Mouse (Mus musculus): ENCODE data around the gene Mmp11. TPM values are rescaled to one million over a fixed set of nuclear protein-coding genes. Genes with fewer than 3 reads are reported as not detected.

Gene Mmp11
- polyA plus RNA-seq, 1 experiment, result 7.5 TPM

DNA sequence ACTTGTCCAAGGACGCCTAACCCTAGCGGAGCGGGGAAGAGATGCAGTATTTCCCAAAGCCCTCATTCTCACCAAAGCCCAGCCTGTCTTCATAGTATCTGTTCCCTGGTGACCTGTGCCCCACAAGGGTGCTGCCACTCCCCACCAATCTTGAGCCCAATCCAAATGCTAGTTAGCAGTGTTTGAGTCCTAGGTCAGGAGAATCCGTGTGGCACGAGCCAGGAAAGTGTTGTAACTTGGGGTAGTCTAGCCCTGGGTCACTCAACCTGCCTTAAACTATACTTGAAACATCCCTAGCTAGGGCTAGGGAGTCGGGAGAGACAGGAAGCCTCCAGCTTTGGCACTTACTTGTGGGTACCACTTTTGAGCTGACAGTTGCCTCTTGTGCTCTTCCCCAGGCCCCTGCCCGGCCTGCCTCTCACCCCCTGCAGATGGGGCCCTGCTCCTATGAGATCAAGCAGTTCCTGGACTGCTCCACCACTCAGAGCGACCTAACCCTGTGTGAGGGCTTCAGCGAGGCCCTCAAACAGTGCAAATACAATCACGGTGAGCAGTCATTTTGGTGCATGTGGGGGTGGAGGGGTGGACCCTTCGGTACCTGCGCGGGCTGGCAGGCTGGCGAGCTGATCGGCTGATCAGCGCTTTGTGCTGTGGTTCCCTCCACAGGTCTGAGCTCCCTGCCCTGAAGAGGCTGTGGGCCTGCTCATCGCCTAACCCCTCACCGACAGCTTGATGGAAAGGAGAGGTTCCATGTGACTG is 792 bp upstream of the Mmp11 start:
- Histone ChIP-seq H3K4me1 (ENCODE audit: control insufficient read depth, insufficient read depth, insufficient read length, low read length) (peaks cover 16% of the 10 kb centered on the region), H3K27ac (ENCODE audit: insufficient read depth, low read depth, low read length) (no peak overlapping the region), H3K4me3 (ENCODE audit: low read depth, low read length) (peak overlapping the region; percentile 25), H3K36me3 (ENCODE audit: control insufficient read depth, insufficient read depth, low read length) (peaks cover 4% of the 10 kb centered on the region), H3K27me3 (ENCODE audit: control insufficient read depth, insufficient read depth, low read length) (0 out of 2 replicates have a peak, but pooled peaks cover 2% of the 10 kb centered on the region)
- WGBS, result 62% methylated on average over 18 of the region's 18 CpGs
- no peak for TF ChIP-seq POLR2A (IDR thresholded peaks at IDR 0.05; ENCODE audit: low read depth, low read length)
- TF ChIP-seq CTCF (IDR thresholded peaks at IDR 0.05; ENCODE audit: extremely low read depth, insufficient read length, insufficient replicate concordance, low read depth, low read length), result no peak

GRCm38 (mm10) chr10:75934991-75935390 is 1.3 kb downstream of the Mmp11 start:
- Histone ChIP-seq H3K4me1 (ENCODE audit: control insufficient read depth, insufficient read depth, insufficient read length, low read length) (peaks cover 19% of the 10 kb centered on the region), H3K27ac (ENCODE audit: insufficient read depth, low read depth, low read length) (no peak overlapping the region), H3K36me3 (ENCODE audit: control insufficient read depth, insufficient read depth, low read length) (peaks cover 4% of the 10 kb centered on the region), H3K4me3 (ENCODE audit: low read depth, low read length) (no peak overlapping the region), H3K27me3 (ENCODE audit: control insufficient read depth, insufficient read depth, low read length) (peaks cover 18% of the 10 kb centered on the region)
- 52% methylated on average over 1 of the region's 1 CpGs for WGBS
- TF ChIP-seq CTCF (IDR thresholded peaks at IDR 0.05; ENCODE audit: extremely low read depth, insufficient read length, insufficient replicate concordance, low read depth, low read length), result no peak
- TF ChIP-seq POLR2A (IDR thresholded peaks at IDR 0.05; ENCODE audit: low read depth, low read length), result no peak

DNA sequence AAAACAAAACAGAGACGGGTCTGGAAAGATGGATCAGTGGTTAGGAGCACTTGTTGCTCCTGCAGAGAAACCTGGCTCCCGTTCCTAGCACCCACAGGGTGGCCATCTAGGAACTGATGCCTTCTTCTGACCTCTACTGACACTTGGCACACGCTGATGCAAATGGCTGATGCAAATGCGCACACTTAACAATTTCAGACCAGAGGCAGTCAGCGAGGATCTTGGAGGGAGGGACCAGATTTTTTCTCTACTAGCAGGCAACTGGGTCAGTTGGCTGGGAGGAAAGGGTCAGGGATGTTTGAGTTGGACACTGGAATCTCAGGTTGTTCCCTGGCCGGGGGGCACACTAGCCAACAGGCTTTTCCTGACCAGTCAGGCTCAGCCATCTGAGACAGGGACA is 3.4 kb downstream of the Mmp11 start, which contains the start of gene Chchd10:
Chchd10 (plus strand) TSS at position 240 of the 400 bp plus-strand sequence.
- H3K27me3 ChIP-seq (ENCODE audit: control insufficient read depth, insufficient read depth, low read length), result peaks cover 19% of the 10 kb centered on the region
- H3K36me3 ChIP-seq (ENCODE audit: control insufficient read depth, insufficient read depth, low read length), result no peaks in the 10 kb centered on the region
- H3K4me3 ChIP-seq (ENCODE audit: low read depth, low read length), result peak within 1 kb of the TSS; percentile 66
- peaks cover 19% of the 10 kb centered on the region for H3K4me1 ChIP-seq (ENCODE audit: control insufficient read depth, insufficient read depth, insufficient read length, low read length)
- TF ChIP-seq POLR2A (IDR thresholded peaks at IDR 0.05; ENCODE audit: low read depth, low read length), result no peak
- TF ChIP-seq CTCF (IDR thresholded peaks at IDR 0.05; ENCODE audit: extremely low read depth, insufficient read length, insufficient replicate concordance, low read depth, low read length), result no peak
- 78% methylated on average over 6 of the region's 6 CpGs for WGBS
- no peak within 1 kb of the TSS for H3K27ac ChIP-seq (ENCODE audit: insufficient read depth, low read depth, low read length)

DNA sequence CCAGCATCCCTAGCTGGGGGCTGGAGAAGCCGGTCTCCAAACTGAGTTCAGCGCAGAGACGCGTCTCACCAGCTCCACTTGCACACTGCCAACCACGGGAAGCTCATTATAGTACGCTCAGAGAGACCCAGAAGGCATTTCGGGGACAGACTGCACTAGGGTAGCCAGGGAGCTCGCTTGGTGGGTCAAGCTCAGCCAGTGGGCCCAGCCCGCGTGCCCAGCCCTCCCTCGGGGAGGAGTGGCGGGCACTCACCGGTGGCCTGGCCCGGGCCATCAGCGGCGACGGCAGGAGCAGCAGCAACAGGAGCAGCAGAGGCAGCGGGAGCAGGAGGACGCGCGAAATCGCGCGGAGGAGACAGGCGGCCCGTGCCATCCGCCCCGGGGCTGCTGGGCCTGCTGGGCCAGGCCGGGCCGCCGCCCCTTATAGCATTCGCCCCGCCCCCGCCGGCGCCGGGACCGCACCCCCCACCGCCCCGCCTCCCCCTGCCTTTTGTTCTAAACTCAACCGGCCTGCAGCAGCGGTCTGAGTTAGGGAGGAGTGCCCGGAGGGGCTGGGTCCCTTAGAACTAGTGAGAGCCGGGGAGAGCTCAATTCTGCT is 4.1 kb downstream of the Mmp11 start:
- Histone ChIP-seq H3K4me1 (ENCODE audit: control insufficient read depth, insufficient read depth, insufficient read length, low read length) (peaks cover 15% of the 10 kb centered on the region), H3K4me3 (ENCODE audit: low read depth, low read length) (peak overlapping the region; percentile 66), H3K27me3 (ENCODE audit: control insufficient read depth, insufficient read depth, low read length) (peaks cover 19% of the 10 kb centered on the region), H3K27ac (ENCODE audit: insufficient read depth, low read depth, low read length) (no peak overlapping the region), H3K36me3 (ENCODE audit: control insufficient read depth, insufficient read depth, low read length) (no peaks in the 10 kb centered on the region)
- 6% methylated on average over 44 of the region's 44 CpGs for WGBS
- TF ChIP-seq POLR2A (IDR thresholded peaks at IDR 0.05; ENCODE audit: low read depth, low read length) (peak; percentile 7; the same call in 1 of the 2 replicates), CTCF (IDR thresholded peaks at IDR 0.05; ENCODE audit: extremely low read depth, insufficient read length, insufficient replicate concordance, low read depth, low read length) (no peak)

DNA sequence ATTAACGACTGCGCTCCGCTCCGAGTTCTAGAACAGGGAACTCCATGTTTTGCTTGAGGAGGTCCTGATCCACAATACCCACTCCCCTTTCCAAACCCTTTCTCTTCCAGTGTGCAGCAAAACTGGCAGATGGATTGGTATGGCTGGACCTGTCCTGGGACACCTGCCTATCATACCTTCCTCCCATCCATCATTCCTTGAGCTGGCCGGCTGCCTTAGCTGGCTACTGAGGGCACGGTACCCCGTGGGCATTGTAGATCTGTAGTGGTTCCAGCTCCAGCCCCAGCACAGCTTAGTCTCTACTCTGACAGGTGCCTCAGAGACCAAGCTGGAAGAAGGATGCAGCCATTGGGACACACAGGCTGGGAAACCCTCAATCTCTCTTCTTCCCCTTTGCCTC is 5.0 kb downstream of the Mmp11 start:
- Histone ChIP-seq H3K27me3 (ENCODE audit: control insufficient read depth, insufficient read depth, low read length) (peaks cover 19% of the 10 kb centered on the region), H3K4me1 (ENCODE audit: control insufficient read depth, insufficient read depth, insufficient read length, low read length) (peaks cover 10% of the 10 kb centered on the region), H3K4me3 (ENCODE audit: low read depth, low read length) (no peak overlapping the region), H3K36me3 (ENCODE audit: control insufficient read depth, insufficient read depth, low read length) (no peaks in the 10 kb centered on the region), H3K27ac (ENCODE audit: insufficient read depth, low read depth, low read length) (no peak overlapping the region)
- no peak for TF ChIP-seq CTCF (IDR thresholded peaks at IDR 0.05; ENCODE audit: extremely low read depth, insufficient read length, insufficient replicate concordance, low read depth, low read length)
- no peak for TF ChIP-seq POLR2A (IDR thresholded peaks at IDR 0.05; ENCODE audit: low read depth, low read length)
- 26% methylated on average over 7 of the region's 7 CpGs for WGBS

DNA sequence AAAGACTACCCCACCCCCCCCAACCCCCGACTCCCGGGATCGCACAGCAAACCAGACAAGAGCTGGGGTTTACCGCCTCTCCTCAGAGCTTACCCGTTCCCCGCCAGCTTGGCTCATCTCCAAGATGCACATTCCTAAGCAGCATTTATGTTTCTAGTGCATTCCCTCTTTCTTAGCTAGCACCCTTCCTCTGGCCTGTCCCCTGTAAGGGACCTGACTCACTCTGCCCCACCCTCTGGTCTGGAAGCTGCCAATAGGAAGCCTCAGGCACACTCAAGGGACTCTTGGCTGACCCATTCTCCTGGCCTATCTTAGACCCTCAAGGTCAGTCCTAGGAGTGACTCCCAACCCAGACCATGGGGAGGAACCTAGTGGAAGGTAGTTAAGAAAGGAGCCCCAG is 6.0 kb downstream of the Mmp11 start:
- 22% methylated on average over 6 of the region's 6 CpGs for WGBS
- no peak overlapping the region for H3K27ac ChIP-seq (ENCODE audit: insufficient read depth, low read depth, low read length)
- no peaks in the 10 kb centered on the region for H3K36me3 ChIP-seq (ENCODE audit: control insufficient read depth, insufficient read depth, low read length)
- peaks cover 7% of the 10 kb centered on the region; the same call in 1 of the 2 replicates for H3K4me1 ChIP-seq (ENCODE audit: control insufficient read depth, insufficient read depth, insufficient read length, low read length)
- no peak overlapping the region for H3K4me3 ChIP-seq (ENCODE audit: low read depth, low read length)
- H3K27me3 ChIP-seq (ENCODE audit: control insufficient read depth, insufficient read depth, low read length), result peaks cover 19% of the 10 kb centered on the region
- TF ChIP-seq POLR2A (IDR thresholded peaks at IDR 0.05; ENCODE audit: low read depth, low read length), result no peak
- TF ChIP-seq CTCF (IDR thresholded peaks at IDR 0.05; ENCODE audit: extremely low read depth, insufficient read length, insufficient replicate concordance, low read depth, low read length), result no peak

GRCm38 (mm10) chr10:75926396-75926795 is 9.9 kb downstream of the Mmp11 start:
- H3K36me3 ChIP-seq (ENCODE audit: control insufficient read depth, insufficient read depth, low read length), result no peaks in the 10 kb centered on the region
- H3K4me1 ChIP-seq (ENCODE audit: control insufficient read depth, insufficient read depth, insufficient read length, low read length), result peaks cover 3% of the 10 kb centered on the region; the same call in 1 of the 2 replicates
- H3K4me3 ChIP-seq (ENCODE audit: low read depth, low read length), result no peak overlapping the region
- H3K27ac ChIP-seq (ENCODE audit: insufficient read depth, low read depth, low read length), result no peak overlapping the region
- peaks cover 12% of the 10 kb centered on the region for H3K27me3 ChIP-seq (ENCODE audit: control insufficient read depth, insufficient read depth, low read length)
- TF ChIP-seq CTCF (IDR thresholded peaks at IDR 0.05; ENCODE audit: extremely low read depth, insufficient read length, insufficient replicate concordance, low read depth, low read length) (no peak), POLR2A (IDR thresholded peaks at IDR 0.05; ENCODE audit: low read depth, low read length) (no peak)
- whole genome bisulfite sequencing, result 93% methylated on average over 13 of the region's 13 CpGs

Data from small intestine, adult 2 months (tissue).